Mouse (Mus musculus) testis, adult 10 weeks (tissue): ENCODE data around the gene Skap2. TPM values are rescaled to one million over a fixed set of nuclear protein-coding genes. Genes with fewer than 3 reads are reported as not detected.

Source experiments
- polyA plus RNA-seq: library from polyadenylated mRNA; stranded (reverse); fragments of 350-450 nt; fragmentation: Illumina TruSeq; extraction: RNeasy Lipid Tissue Mini Kit (QIAGEN cat#74804); gene quantifications from one replicate; pipeline ENCODE4 v1.2.3, GENCODE M21; 2014; ENCODE audit warnings: low read depth, low replicate concordance

Skap2 gene
- polyA plus RNA-seq, result 33.6 TPM

GRCm38 (mm10) chr6:52012409-52013244, at the start of gene Skap2:
TSS of gene Skap2 (minus strand) at chr6:52012549.

Other genes starting within 250 kb of the Skap2 start
- 0.13 TPM for gene Hoxa1, start 145.8 kb upstream of the Skap2 start, polyA plus RNA-seq
- gene Hoxa2, start 152.3 kb upstream of the Skap2 start, polyA plus RNA-seq, result not detected
- not detected for gene 5730596B20Rik, start 164.9 kb upstream of the Skap2 start, polyA plus RNA-seq
- 51.6 TPM for gene Hoxa4, start 179.2 kb upstream of the Skap2 start, polyA plus RNA-seq
- 0.28 TPM for gene Hoxa5, start 192.0 kb upstream of the Skap2 start, polyA plus RNA-seq
- gene Hoxa6, start 196.2 kb upstream of the Skap2 start, polyA plus RNA-seq, result not detected
- gene Hoxa3, start 200.8 kb upstream of the Skap2 start, polyA plus RNA-seq, result 2.9 TPM
- gene Gm28308, start 200.8 kb upstream of the Skap2 start, polyA plus RNA-seq, result not detected
- gene Hoxa7, start 209.3 kb upstream of the Skap2 start, polyA plus RNA-seq, result 0.59 TPM
- gene Hoxa9, start 218.5 kb upstream of the Skap2 start, polyA plus RNA-seq, result 0.43 TPM
- gene Hoxa10, start 228.3 kb upstream of the Skap2 start, polyA plus RNA-seq, result not detected
- gene Hoxa11, start 233.3 kb upstream of the Skap2 start, polyA plus RNA-seq, result not detected
- gene Hoxa13, start 248.3 kb upstream of the Skap2 start, polyA plus RNA-seq, result not detected